23 mouse cellular contexts compared by ENCODE assay signal in the genomic region with DNA sequence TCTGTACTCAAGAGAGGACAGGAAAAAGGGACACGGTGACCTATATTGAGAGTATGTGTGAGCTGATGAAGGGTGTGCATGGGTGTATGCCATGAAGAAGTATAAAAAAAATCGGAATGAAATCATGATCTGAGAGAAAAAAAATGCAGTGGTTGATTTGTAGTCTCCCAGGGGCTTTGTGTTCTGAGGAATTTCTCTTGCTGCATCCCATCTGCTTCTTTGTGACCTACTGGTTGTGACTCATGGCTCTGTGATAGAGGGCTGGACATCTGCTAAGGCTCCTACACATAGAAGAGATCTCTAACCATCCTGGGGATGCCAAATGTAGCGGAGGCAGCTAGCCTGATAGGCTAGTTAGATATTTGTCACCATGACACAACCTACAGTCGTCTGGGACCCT.
DNase-seq lines count a peak whose midpoint lies in the region; ATAC-seq and TF ChIP-seq lines count a peak whose summit lies in the region.
"Had no signal": no experiment of that assay in that cellular context is flagged by ENCODE, and none has a peak within 500 bp of the region (broad histone marks: within the 10 kb centered on the region; RNA-seq: fewer than 3 reads in every experiment).

No protein-coding gene starts in this region.

- no peaks in the 10 kb centered on the region for H3K27me3 ChIP-seq in heart, embryonic 11.5 days (ENCODE audit: control insufficient read depth, insufficient read depth, low read length)
- no peaks in the 10 kb centered on the region for H3K27me3 ChIP-seq in myocyte (ENCODE audit: control insufficient read depth, insufficient read depth, insufficient read length)
- no peaks in the 10 kb centered on the region for H3K27me3 ChIP-seq in hindbrain, postnatal 0 days (ENCODE audit: insufficient read depth, low read length)
- H3K27me3 ChIP-seq: embryonic facial prominence, embryonic 15.5 days; heart, embryonic 13.5 days; hindbrain, embryonic 12.5 days had no signal

- H3K36me3 ChIP-seq in heart, embryonic 11.5 days (ENCODE audit: control insufficient read depth, insufficient read depth, low read length) = no peaks in the 10 kb centered on the region
- no peaks in the 10 kb centered on the region for H3K36me3 ChIP-seq in myocyte (ENCODE audit: control insufficient read depth, insufficient read depth)
- no peaks in the 10 kb centered on the region for H3K36me3 ChIP-seq in hindbrain, postnatal 0 days (ENCODE audit: insufficient read depth, low read length)
- H3K36me3 ChIP-seq: embryonic facial prominence, embryonic 15.5 days; forebrain, embryonic 10.5 days; heart, embryonic 13.5 days; hindbrain, embryonic 12.5 days had no signal

- no peak overlapping the region for H3K27ac ChIP-seq in heart, embryonic 11.5 days (ENCODE audit: low read depth, low read length)
- H3K27ac ChIP-seq in hindbrain, postnatal 0 days = no peak overlapping the region
- H3K27ac ChIP-seq: embryonic facial prominence, embryonic 15.5 days; forebrain, embryonic 10.5 days; heart, embryonic 13.5 days; hindbrain, embryonic 12.5 days had no signal

- H3K9me3 ChIP-seq in heart, embryonic 11.5 days (replicated peaks; ENCODE audit: control insufficient read depth, low read length) = no peaks in the 10 kb centered on the region
- no peaks in the 10 kb centered on the region for H3K9me3 ChIP-seq in hindbrain, postnatal 0 days (ENCODE audit: low read length)
- H3K9me3 ChIP-seq: embryonic facial prominence, embryonic 15.5 days; forebrain, embryonic 10.5 days; heart, embryonic 13.5 days; hindbrain, embryonic 12.5 days had no signal

- no peaks in the 10 kb centered on the region for H3K79me2 ChIP-seq in myocyte (ENCODE audit: control insufficient read depth, insufficient read depth)

- TF ChIP-seq POLR2A in myocyte (IDR thresholded peaks at IDR 0.05; ENCODE audit: insufficient read length, low read depth) = no peak

- 76% methylated on average over 4 of the region's 4 CpGs for WGBS in heart, embryonic 11.5 days (ENCODE audit: insufficient replicate concordance)
- WGBS in hindbrain, postnatal 0 days = 85% methylated on average over 4 of the region's 4 CpGs

- peak; percentile 49 for DNase-seq in heart, adult 8-10 months (ENCODE audit: low spot score)
- peak; percentile 67 for DNase-seq in 3134 (ENCODE audit: extremely low read depth, insufficient read length, low spot score)
- DNase-seq in 3T3-L1 (ENCODE audit: low read depth, low spot score) = peak; percentile 90
- DNase-seq in hindbrain, postnatal 0 days (ENCODE audit: low spot score) = no peak
- no peak for DNase-seq in thymus, adult 18-20 months
- DNase-seq: adrenal gland, adult 2 months; adrenal gland, postnatal 36 days; cerebellum, adult 11 months; cerebellum, adult 8-10 months; cerebellum, postnatal 14 days; embryo, embryonic 11 days; gastrocnemius, postnatal 14 days; heart, postnatal 4 days; kidney, adult 18-20 months had no signal

- no peak for ATAC-seq in heart, embryonic 11.5 days (replicated peaks; ENCODE audit: insufficient number of reproducible peaks, low FRiP score, low TSS enrichment)
- ATAC-seq in hindbrain, postnatal 0 days = no peak
- ATAC-seq: forebrain, embryonic 14.5 days; hindbrain, embryonic 16.5 days had no signal

- no peak overlapping the region for H3ac ChIP-seq in myocyte (ENCODE audit: control insufficient read depth, insufficient read length)

- no peak for TF ChIP-seq CTCF in hindbrain, postnatal 0 days (IDR thresholded peaks at IDR 0.05; ENCODE audit: low read depth)

- H3K4me3 ChIP-seq in heart, embryonic 11.5 days (ENCODE audit: low read depth, low read length) = no peak overlapping the region
- H3K4me3 ChIP-seq in myocyte = no peak overlapping the region
- no peak overlapping the region for H3K4me3 ChIP-seq in hindbrain, postnatal 0 days (ENCODE audit: low read length)
- H3K4me3 ChIP-seq: embryonic facial prominence, embryonic 15.5 days; erythroblast, embryonic 14.5 days; forebrain, embryonic 10.5 days; heart, embryonic 13.5 days; hindbrain, embryonic 12.5 days had no signal

- H3K4me1 ChIP-seq in heart, embryonic 11.5 days (ENCODE audit: control insufficient read depth, insufficient read depth, low read length) = no peaks in the 10 kb centered on the region
- no peaks in the 10 kb centered on the region for H3K4me1 ChIP-seq in hindbrain, postnatal 0 days (ENCODE audit: insufficient read depth, low read length)
- H3K4me1 ChIP-seq: forebrain, embryonic 10.5 days; hindbrain, embryonic 12.5 days had no signal

- no peak overlapping the region for H3K4me2 ChIP-seq in heart, embryonic 11.5 days
- H3K4me2 ChIP-seq in myocyte (ENCODE audit: low read depth) = peak overlapping the region; percentile 50
- no peak overlapping the region for H3K4me2 ChIP-seq in hindbrain, postnatal 0 days (ENCODE audit: low read depth, low read length)
- H3K4me2 ChIP-seq: embryonic facial prominence, embryonic 15.5 days; heart, embryonic 13.5 days; hindbrain, embryonic 12.5 days had no signal

- no peak overlapping the region for H3K9ac ChIP-seq in heart, embryonic 11.5 days (ENCODE audit: low read depth, low read length)
- no peak overlapping the region for H3K9ac ChIP-seq in hindbrain, postnatal 0 days (replicated peaks; ENCODE audit: low read length)
- H3K9ac ChIP-seq: embryonic facial prominence, embryonic 15.5 days; heart, embryonic 13.5 days; hindbrain, embryonic 12.5 days had no signal

TF ChIP-seq in myocyte, 11 proteins besides CTCF, POLR2A, EP300 and RAD21:
- TF ChIP-seq USF1 (IDR thresholded peaks at IDR 0.05; ENCODE audit: low read depth) (no peak), E2F4 (IDR thresholded peaks at IDR 0.05; ENCODE audit: insufficient read depth) (no peak), CEBPB (IDR thresholded peaks at IDR 0.05; ENCODE audit: insufficient read depth, poor library complexity, severe bottlenecking) (no peak), TCF12 (IDR thresholded peaks at IDR 0.05; ENCODE audit: insufficient read depth, poor library complexity, severe bottlenecking) (no peak), MAX (IDR thresholded peaks at IDR 0.05; ENCODE audit: low read depth) (no peak), SRF (IDR thresholded peaks at IDR 0.05; ENCODE audit: control insufficient read depth, insufficient read length, low read depth) (no peak), TCF3 (IDR thresholded peaks at IDR 0.05; ENCODE audit: insufficient read length, low read depth) (no peak), MYOG (IDR thresholded peaks at IDR 0.05; ENCODE audit: control insufficient read depth in 1 of 3, insufficient read depth in 1 of 3, insufficient read length in 2 of 3, low read depth in 2 of 3) (no peak), REST (IDR thresholded peaks at IDR 0.05; ENCODE audit: insufficient read depth, insufficient read length) (no peak), POLR2AphosphoS2 (IDR thresholded peaks at IDR 0.05; ENCODE audit: insufficient read length, low read depth) (no peak)

Comparison
In these comparisons a context has a peak if more than half of its experiments do, and no peak if none do; other contexts are left out.
1. DNase-seq: peak in heart, adult 8-10 months (single experiment), 3134 (single experiment) and 3T3-L1 (single experiment); none in hindbrain, postnatal 0 days (single experiment) and thymus, adult 18-20 months (0 of 2).